Mouse (Mus musculus) E14TG2a.4 (cell line): ENCODE measurements around the gene Sh2b3.

Source experiments
- H3K27me3 ChIP-seq: 2 replicates; pipeline ENCODE4 v1.6.1; 2014; ENCODE audit warnings: low read length, control low read depth; ENCODE audit not compliant: insufficient read depth
- H3K36me3 ChIP-seq: 2 replicates; pipeline ENCODE4 v1.6.1; 2014; ENCODE audit warnings: low read length, control low read depth; ENCODE audit not compliant: insufficient read depth
- H3K4me1 ChIP-seq: replicated peaks from 2 replicates; pipeline ENCODE4 v1.6.1; 2014; ENCODE audit warnings: low read depth, low read length, control low read depth
- H3K4me3 ChIP-seq: replicated peaks from 2 replicates; pipeline ENCODE4 v1.5.1; 2014; ENCODE audit warnings: mild to moderate bottlenecking, low read length
- H3K9me3 ChIP-seq: 2 replicates; pipeline ENCODE4 v1.6.1; 2014; ENCODE audit warnings: low read length, control low read depth
- CTCF ChIP-seq: conservative IDR thresholded peaks from 2 replicates; pipeline ENCODE4 v1.5.1; 2014; ENCODE audit warnings: low read length
- NANOG ChIP-seq: IDR thresholded peaks from 2 replicates; pipeline ENCODE4 v1.6.1; 2014; ENCODE audit warnings: borderline replicate concordance, low read length, mixed read lengths
- POU5F1 ChIP-seq: IDR thresholded peaks from 2 replicates; pipeline ENCODE4 v1.6.1; 2014; ENCODE audit warnings: low read length, borderline replicate concordance

The Sh2b3 gene

DNA sequence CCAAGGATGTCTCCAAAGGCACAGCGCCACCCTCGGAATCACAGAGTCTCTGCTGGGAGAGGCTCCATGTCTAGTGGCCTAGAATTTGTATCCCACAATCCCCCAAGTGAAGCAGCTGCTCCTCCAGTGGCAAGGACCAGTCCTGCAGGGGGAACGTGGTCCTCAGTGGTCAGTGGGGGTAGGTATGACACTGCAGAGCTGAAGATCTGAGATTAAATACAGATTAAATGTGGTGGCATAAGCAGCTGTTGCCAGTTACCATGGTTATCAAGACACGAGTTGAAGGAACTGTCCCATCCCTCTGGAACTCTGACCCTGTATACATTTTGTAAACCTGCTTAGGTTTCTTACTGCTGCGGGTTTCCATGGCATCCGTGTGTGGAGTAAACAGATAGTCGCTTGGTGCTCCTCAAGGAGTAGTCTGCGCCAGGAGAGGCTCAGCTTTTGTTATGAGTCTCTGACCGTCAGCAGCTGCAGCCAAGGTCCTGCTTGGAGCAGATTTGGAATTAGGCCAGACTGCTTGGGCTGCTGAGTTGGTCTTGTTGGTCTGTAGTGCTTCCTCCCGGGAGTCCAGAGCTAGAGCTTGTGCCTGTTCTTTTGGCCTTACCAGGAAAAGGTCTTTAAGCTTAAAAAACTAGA is 53.5 kb downstream of the Sh2b3 start:
- Histone ChIP-seq H3K9me3 (no peaks in the 10 kb centered on the region), H3K36me3 (peaks cover 92% of the 10 kb centered on the region), H3K27me3 (no peaks in the 10 kb centered on the region), H3K4me1 (0 out of 2 replicates have a peak, but pooled peaks cover 2% of the 10 kb centered on the region), H3K4me3 (no peak overlapping the region)
- TF ChIP-seq CTCF = no peak
- no peak for TF ChIP-seq NANOG
- no peak for TF ChIP-seq POU5F1

DNA sequence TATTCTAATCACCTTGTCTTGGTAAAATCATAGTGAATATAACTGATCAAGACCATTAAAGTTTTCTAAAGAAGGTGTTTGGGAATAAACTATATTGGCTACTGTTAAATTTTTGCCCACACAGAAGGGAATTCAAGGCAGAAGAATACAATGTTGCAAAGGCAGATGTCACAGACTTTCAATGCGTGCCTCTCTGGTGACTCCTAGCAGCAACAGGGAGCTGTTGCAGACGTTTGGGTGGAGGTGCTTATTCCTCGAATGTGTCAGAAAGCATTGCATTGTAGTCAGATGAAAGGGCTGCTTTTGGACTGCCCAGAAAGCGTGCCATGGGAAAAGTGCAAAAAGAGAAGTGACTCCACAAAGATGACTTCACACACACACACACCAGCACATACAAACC is 55.0 kb downstream of the Sh2b3 start:
- Histone ChIP-seq H3K4me3 (no peak overlapping the region), H3K27me3 (no peaks in the 10 kb centered on the region), H3K4me1 (0 out of 2 replicates have a peak, but pooled peaks cover 2% of the 10 kb centered on the region), H3K36me3 (peaks cover 94% of the 10 kb centered on the region), H3K9me3 (no peaks in the 10 kb centered on the region)
- TF ChIP-seq POU5F1 (no peak), CTCF (no peak), NANOG (no peak)

DNA sequence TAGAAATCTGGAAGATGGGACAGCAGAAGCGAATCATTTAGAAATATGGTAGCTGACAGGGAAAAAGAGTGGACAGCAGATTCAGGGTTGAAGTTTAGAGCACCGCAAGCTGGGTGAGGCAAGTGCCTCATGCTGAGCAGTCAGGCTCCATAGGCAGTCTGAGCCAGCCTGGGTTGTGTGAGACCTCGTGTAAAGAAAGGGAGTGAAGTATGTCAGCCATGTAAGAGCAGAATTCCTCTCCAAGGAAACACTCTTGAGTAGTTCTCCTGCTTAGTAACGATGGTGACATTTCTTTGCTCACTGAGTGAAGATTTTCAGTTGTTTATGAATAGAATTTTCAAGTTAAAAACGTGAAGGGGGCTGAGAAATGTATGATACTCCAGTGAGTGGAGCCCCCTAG is 57.3 kb downstream of the Sh2b3 start:
- Histone ChIP-seq H3K4me3 (no peak overlapping the region), H3K27me3 (no peaks in the 10 kb centered on the region), H3K9me3 (no peaks in the 10 kb centered on the region), H3K4me1 (0 out of 2 replicates have a peak, but pooled peaks cover 2% of the 10 kb centered on the region), H3K36me3 (peaks cover 93% of the 10 kb centered on the region)
- TF ChIP-seq NANOG (no peak), CTCF (no peak), POU5F1 (no peak)

DNA sequence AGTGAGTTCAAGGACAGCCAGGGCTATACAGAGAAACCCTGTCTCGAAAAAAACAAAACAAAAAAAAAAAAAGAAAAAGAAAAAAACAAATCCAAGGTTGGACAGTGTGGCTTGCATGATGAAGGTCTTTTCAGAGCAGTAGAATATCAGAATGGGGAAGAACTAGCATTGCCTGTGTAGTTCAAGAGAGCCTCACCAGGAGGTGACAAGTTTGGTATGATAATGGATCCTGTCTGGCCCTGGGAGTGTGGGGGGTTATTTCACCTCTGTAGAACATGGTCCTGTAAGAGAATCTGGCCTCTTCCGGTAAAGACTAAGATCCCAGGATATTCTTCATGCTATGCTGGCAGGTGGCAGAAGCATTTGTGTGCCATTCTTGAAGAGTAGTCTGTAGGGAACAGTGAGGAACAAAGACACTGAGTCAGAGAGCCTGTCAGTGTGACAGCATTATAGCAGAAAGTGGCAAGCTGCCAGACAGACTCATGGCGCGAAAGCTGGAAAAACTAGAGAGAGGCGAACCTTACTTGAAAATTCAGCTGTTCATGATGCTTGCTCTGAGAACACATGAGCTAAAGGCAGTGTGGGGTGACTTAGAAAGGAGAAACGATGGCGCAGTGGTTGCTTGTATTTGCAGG is 58.8 kb downstream of the Sh2b3 start:
- Histone ChIP-seq H3K4me1 (0 out of 2 replicates have a peak, but pooled peaks cover 2% of the 10 kb centered on the region), H3K36me3 (peaks cover 91% of the 10 kb centered on the region), H3K4me3 (no peak overlapping the region), H3K27me3 (no peaks in the 10 kb centered on the region), H3K9me3 (no peaks in the 10 kb centered on the region)
- no peak for TF ChIP-seq CTCF
- no peak for TF ChIP-seq POU5F1
- no peak for TF ChIP-seq NANOG

DNA sequence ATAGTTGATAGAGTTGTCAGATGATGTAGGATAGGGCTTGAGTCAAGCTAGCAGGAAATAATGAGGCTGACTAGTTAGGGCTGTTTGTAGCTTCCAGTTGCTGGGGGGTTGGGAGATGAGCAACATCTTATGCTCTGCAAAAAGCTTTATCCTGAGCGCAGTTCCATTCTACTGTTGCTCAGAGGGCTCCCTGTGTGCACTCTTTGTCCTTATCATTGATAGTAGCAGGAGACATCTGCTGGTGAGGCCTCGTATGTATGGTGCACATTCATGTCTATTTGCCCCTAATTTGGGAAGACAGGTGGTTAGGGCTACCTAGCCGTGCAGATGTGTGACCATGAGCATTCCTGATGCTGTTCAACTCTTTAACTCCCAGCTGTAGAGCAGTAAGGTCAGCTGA is 65.8 kb downstream of the Sh2b3 start:
- H3K4me3 ChIP-seq = no peak overlapping the region
- H3K4me1 ChIP-seq = peaks cover 39% of the 10 kb centered on the region
- H3K36me3 ChIP-seq = peaks cover 86% of the 10 kb centered on the region
- no peaks in the 10 kb centered on the region for H3K27me3 ChIP-seq
- no peaks in the 10 kb centered on the region for H3K9me3 ChIP-seq
- TF ChIP-seq CTCF = no peak

DNA sequence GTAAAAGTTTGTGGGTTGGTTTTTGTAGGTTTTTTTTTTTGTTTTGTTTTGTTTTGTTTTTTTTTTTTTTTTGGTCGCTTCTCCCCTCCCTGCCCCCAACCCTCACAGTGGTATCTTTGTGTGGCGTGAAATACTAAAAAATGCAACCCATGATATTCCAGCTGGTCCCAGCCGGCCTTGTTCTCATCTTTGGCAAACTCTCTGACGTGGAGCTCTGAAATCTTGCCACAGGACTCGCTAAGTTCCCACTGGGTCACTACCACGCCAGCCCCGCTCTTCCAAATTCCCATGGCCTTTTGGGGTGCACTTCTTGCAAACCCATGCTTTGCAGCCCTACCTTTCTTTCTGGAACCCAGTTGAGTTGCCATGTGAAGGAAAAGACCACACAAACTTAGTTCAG is 67.6 kb downstream of the Sh2b3 start:
- Histone ChIP-seq H3K4me1 (peaks cover 39% of the 10 kb centered on the region), H3K9me3 (no peaks in the 10 kb centered on the region)
- TF ChIP-seq NANOG (no peak), CTCF (no peak), POU5F1 (no peak)

DNA sequence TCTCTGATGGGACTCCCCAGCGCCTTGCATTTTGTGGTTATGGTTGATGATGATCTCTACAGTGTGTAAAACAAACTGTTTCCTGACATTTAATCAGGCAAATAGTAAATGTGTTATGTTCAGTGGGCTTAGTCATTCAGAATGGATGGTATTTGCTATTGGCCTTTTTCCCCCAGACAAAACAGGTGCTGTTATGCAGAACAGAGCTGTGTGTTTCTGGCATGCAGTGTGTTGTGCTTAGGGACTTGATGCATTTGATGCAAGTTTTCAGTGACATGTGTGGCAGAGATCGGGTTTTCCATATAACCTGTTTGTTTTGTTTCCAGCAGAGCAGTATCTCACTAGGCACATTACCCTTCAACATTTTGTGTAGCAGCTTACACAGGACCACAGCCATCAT is 69.9 kb downstream of the Sh2b3 start:
- H3K36me3 ChIP-seq = peaks cover 79% of the 10 kb centered on the region
- H3K4me1 ChIP-seq = peaks cover 45% of the 10 kb centered on the region
- TF ChIP-seq POU5F1 (no peak), NANOG (no peak), CTCF (no peak)
- H3K4me3 ChIP-seq = no peak overlapping the region
- H3K9me3 ChIP-seq = no peaks in the 10 kb centered on the region
- no peaks in the 10 kb centered on the region for H3K27me3 ChIP-seq

More for the DNA sequence above, 67.6 kb downstream of the Sh2b3 start:
- Histone ChIP-seq H3K27me3 (no peaks in the 10 kb centered on the region), H3K36me3 (peaks cover 80% of the 10 kb centered on the region), H3K4me3 (no peak overlapping the region)

DNA sequence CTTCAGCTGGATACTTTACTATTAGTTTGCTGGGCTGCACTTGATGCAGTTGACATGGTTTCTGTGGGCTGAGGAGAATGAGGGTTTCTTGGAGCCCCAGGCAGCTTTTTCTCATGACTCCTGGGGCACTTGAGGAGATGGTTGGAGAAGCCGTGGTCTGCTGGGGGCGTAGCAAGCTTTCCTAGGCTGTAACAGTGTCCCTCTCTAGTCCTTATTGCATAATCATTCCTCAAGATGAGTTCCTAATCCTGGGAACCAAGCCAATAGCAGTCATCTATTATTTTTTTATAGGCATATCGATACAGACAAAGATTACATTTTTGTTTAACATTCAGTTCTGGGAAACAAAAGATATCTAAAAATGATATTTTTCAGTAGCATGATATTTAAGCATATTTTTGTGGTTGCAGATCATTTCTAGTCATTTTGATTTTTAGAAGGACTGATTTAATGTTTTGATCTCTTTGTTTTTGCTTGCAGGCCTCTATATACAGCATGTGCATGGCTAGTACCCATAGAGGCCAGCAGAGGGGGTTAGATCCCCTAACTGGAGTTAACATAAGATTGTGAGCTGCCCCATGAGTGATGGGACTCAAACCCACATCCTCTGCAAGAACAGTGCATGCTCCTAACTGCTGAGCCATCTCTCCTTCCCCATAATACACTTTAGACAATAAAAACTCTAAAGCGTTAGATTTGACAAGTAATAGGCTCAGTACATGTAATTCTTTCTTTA is 71.2 kb downstream of the Sh2b3 start:
- Histone ChIP-seq H3K4me3 (no peak overlapping the region), H3K9me3 (no peaks in the 10 kb centered on the region), H3K27me3 (no peaks in the 10 kb centered on the region), H3K4me1 (peaks cover 45% of the 10 kb centered on the region), H3K36me3 (peaks cover 79% of the 10 kb centered on the region)
- peak; percentile 74 for TF ChIP-seq CTCF
- TF ChIP-seq POU5F1 = no peak
